10 mouse cellular contexts compared by ENCODE assay signal in the genomic region with DNA sequence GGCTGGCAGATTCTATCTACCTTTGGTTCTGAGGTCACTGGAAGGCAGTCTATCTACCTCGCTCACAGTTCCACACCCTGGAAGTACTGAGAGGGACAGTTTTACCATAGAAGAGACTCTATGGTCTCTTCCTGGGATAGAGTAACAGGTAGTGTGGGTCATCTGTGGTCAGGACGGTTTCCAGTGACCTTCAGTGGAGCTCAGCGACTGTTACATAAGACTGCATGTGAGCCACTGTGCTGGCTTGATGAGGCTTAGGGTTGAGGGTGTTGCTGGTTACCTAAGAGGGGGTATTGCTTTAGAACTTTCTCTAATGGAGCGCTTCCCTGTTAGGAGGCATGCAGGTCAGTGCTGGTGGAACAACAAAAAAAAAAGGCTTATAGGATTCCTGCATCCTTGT.
"Had no signal": no experiment of that assay in that cellular context is flagged by ENCODE, and none has a peak within 500 bp of the region (broad histone marks: within the 10 kb centered on the region; RNA-seq: fewer than 3 reads in every experiment).

No protein-coding gene starts in this region.

- H3K27me3 ChIP-seq: intestine, embryonic 15.5 days; midbrain, embryonic 13.5 days had no signal

- H3K27ac ChIP-seq: intestine, embryonic 15.5 days; midbrain, embryonic 13.5 days had no signal

- ATAC-seq: hindbrain, embryonic 16.5 days; intestine, embryonic 15.5 days; midbrain, embryonic 13.5 days; midbrain, embryonic 16.5 days had no signal

- H3K4me3 ChIP-seq: intestine, embryonic 15.5 days; liver, embryonic 13.5 days; midbrain, embryonic 13.5 days had no signal

- H3K36me3 ChIP-seq: intestine, embryonic 15.5 days; liver, embryonic 13.5 days; midbrain, embryonic 13.5 days had no signal

- H3K9ac ChIP-seq: intestine, embryonic 15.5 days; liver, embryonic 13.5 days; midbrain, embryonic 13.5 days had no signal

- DNase-seq: layer of hippocampus, adult 9-11 months; liver, embryonic 13.5 days; lung, adult 2 months; lung, postnatal 14 days; lung, postnatal 4 days; thymus, adult 2 months had no signal

- H3K9me3 ChIP-seq: intestine, embryonic 15.5 days; liver, embryonic 13.5 days; midbrain, embryonic 13.5 days had no signal

- H3K4me2 ChIP-seq: intestine, embryonic 15.5 days; liver, embryonic 13.5 days; midbrain, embryonic 13.5 days had no signal
